Mouse (Mus musculus) T-helper 2 cell (primary cell): ENCODE measurements at regions not wholly inside any gene's neighbourhood (a gene's known extent, or its start where the extent isn't known, plus 50 kb on each side); places are given as distances from the start of the nearest gene placed in this dataset.

ENCODE experiments used
- in situ Hi-C: fragments of 300-600 bp; cut with MboI, MseI; formaldehyde crosslinking; loops from one replicate; pipeline ENCODE4 v1.15.1; 2025; ENCODE audit warnings: high pct_unique_total_duplicates

DNA sequence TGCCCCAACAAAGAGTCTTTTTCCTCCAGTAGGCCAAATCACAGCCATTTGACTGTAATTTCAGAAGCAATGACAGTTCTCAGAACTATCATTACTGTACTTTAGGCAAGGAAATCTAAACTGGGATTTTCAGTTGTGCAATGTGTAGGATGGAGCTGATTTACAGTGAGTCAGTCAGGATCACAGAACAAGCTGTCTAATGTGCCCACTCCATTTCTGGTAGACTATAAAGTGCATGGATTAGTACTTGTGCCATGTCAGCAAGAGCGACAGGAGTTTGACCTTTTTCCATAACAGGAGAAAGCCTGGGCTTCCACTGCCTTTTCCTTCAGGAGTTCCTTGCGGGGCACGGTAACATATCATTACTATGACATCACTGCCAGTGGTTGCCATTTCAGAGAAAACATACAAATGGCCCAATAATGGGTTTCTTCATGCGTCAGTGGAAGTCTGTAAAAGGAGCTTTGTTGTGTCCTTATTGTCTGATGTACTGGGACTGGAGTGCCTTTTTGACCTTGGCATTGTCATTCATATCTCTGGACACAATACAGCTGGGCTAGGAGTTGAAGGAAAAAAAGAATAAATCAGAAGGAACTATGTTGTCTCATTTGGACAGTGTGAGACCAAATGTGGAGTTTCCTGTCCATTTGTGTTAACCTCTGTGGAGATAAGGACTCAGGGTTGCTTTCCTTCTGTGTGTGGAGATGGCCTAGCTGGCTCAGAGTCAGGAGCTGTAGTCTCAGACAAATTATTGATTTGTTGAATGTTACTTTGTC, 271.5 kb upstream of the BC052040 start:
- in situ Hi-C loops, result no loop called here

GRCm38 (mm10) chr2:115318551-115318950, 263.0 kb upstream of the BC052040 start:
- in situ Hi-C loops, result no loop called here

DNA sequence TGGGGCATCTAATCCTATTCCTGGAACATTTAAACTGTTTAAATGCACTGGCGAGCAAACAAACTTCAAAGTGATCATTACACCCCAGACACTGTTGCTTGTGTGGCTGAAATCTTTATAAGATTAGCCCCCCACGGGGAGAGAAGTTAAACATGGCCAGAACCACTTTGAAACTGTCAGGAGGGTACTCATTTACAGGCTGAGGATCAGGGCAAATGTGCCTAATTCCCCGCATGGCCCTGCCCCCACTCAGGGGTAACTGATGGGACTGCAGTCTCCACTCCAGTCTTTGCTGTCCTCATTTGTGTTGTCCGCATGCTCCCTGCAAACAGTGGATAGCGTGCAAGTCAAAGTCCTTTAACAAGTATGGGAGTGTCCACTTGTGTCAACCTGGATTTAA, 258.9 kb upstream of the BC052040 start:
- in situ Hi-C loops, result no loop called here

- in situ Hi-C loops, result loop anchor here (5.0 kb wide), 1 partner anchor 1054 kb away; no protein-coding TSS in a partner anchor
Observed at GRCm38 (mm10) chr2:115326526-115326925, 255.0 kb upstream of the BC052040 start.

DNA sequence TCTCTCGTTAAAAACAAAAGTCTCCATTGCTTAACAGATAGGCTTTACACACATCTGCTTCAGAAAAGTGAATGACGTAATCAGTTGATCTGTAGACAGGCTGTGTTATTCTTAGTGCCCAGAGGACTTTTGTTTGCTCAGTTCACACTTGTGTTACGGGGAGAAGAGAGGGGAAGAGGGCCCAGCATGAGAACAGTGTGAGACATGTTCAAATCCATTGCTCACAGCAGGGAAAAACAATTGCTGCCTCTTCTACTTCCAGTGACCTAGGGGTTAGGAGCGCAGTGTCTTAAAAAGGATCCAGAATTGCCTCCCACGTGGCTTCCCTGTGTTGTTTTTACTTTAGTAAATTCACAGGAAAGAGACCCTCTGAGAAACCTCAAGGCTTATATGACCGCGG, 243.3 kb upstream of the BC052040 start:
- in situ Hi-C loops, result no loop called here

GRCm38 (mm10) chr2:115339034-115339433, 242.5 kb upstream of the BC052040 start:
- in situ Hi-C loops, result no loop called here

DNA sequence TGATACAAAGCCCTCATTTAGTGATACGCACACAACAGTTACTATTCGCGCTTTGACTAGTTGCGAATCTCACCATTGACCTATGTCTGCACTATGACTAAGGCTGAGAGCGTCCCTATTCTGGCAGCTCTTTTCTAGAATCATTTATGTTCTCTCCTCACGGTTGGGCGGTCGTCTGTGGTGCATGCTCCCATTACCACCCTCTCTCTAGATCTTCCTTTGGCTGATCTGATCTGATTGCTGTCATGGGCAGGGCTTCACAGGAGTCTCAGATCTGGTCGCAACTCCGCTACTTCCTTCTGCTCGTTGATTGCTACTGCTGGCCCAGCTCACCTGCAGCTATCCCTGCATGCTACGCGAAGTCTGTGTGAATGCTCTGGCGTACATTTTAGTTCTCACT, 239.2 kb upstream of the BC052040 start:
- in situ Hi-C loops, result no loop called here

DNA sequence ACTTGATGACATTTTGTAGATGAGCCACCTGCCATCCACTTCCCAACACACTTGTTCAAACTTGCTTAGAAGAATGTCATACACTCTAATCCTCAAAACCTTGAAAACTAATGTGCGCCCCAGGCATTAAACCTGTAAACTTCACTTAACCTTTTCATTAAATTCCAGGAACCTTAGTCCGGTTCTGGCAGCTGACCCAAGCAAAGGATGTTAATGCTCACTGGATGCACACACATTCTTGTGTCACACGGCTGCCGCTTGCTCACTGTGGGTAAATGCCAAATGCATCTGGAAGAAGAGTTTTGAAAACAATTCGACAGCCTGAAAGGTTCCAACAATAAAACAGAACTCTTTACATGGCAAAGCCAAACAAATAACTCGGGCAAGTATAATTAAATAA, 235.0 kb upstream of the BC052040 start:
- in situ Hi-C loops, result no loop called here

GRCm38 (mm10) chr2:115348263-115348662, 233.3 kb upstream of the BC052040 start:
- in situ Hi-C loops, result no loop called here

- in situ Hi-C loops, result no loop called here
Observed at GRCm38 (mm10) chr2:115371072-115371471, 210.4 kb upstream of the BC052040 start.

GRCm38 (mm10) chr2:115375336-115375735, 206.2 kb upstream of the BC052040 start:
- in situ Hi-C loops, result no loop called here

DNA sequence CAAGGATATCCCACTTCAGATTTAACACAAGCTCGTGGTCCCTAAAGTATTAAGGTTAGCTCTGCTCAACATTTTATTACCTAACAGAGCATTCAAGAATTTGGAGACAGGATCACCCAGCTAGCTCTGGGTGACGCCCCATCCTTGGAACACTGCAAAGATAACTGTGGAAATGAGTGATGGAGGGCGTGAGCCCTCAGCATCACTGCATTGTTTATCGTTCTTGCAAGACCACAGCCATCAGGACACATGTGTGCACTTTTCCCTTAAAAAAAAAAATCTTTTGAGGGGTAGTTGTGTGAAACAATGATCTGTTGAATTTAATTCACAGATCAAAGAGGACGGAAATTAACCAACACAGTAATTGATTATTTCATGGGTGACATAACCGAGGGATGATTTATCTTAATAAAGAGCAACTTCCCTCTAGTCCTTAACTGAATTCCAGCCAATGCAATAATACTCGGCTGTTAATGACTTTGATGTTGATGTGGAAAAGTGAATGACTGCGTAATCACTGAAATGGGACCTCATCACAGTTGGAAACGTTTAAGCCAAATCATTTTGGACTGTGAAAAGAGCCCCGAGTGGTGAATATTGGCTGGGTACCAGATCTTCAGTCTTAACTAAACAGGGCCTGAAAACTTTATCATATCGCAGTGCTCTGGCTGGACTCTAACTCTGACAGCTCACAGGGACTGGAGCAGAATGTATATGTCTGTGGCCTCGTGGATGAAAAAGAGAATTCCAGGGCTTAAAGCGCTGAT, 196.9 kb upstream of the BC052040 start:
- in situ Hi-C loops, result no loop called here

GRCm38 (mm10) chr2:115385207-115386168, 196.0 kb upstream of the BC052040 start:
- in situ Hi-C loops, result no loop called here

GRCm38 (mm10) chr2:115391575-115391974, 189.9 kb upstream of the BC052040 start:
- in situ Hi-C loops, result no loop called here

DNA sequence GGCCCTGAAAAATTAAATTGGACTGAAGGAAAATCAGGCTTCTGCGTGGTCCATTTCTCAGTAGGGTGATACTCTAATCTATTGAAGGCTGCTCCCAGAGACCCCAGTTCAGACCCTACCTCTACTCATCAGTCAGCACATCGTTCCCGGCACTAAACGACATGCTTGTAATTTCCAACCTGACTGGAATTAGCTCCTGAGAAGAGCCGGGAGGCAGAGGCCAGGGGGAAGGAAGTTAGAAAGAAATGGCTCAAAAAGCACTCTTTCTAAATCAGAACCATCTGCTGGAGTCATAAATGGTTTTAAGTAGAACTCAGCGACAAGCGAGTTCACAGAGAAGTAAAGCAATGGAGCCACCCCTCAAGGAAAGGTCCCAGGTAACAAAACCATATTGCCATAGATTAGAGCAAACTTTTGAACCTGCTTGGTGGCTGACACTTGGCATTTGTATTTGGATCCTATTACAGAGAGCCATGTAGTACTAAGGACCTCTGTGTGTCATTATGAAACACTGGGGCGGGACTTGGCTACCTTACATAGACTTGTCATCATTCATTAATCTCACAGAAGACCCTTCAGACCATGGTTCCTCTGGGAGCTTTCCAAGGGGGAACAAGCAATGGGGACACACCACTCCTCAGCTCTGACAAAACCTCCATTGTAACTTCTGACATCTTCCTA, 189.3 kb upstream of the BC052040 start:
- in situ Hi-C loops, result no loop called here

DNA sequence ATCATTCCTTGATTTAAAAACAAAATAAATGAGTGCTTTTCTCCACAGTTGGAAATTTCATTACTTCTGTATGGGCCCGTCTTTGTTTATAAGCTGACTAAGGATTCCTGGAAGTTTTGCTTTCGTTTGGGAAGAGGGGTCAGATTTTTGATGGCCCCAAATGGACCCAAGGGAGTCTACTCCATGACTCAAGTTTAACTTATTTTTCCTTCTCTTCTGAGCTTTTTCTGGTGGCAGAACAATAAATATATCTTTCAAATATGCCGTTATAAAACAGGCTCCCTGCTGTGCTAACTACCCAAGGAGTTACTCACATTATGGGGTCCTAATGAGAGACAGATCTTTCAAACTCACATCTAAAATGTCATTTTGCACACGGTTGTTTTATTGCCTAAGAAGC, 187.4 kb upstream of the BC052040 start:
- in situ Hi-C loops, result no loop called here

GRCm38 (mm10) chr2:115398550-115398949, 183.0 kb upstream of the BC052040 start:
- in situ Hi-C loops, result no loop called here

DNA sequence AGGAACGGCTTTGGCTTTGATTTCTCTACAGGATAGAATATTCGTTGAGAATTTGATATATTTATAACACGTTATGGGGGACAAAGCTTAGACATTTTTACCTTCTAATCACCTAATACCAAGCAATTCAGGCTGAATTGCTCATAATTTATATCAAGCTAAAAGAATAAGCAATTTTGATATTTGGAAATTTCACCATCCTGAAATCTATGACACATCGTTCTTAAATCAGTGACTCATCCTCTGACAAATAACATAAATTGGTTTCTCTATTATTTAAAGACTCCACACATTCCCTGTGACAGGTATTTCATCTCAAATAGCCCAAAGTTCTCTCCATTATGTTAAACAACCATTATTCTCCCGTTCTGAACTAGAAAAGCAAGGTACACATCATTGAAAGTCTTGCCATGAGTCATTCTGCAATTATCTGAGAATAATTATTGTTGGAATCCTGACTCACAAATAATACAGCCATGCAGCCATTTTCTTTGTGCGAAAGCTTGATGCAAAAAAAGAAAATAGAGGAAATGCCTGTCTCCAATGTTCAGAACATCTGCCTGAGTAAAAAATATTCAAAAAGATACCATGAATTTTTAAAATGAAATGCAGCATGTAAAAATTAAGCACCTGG, 182.3 kb upstream of the BC052040 start:
- in situ Hi-C loops, result no loop called here

- in situ Hi-C loops, result no loop called here
Observed at GRCm38 (mm10) chr2:115399987-115400550, 181.4 kb upstream of the BC052040 start.

DNA sequence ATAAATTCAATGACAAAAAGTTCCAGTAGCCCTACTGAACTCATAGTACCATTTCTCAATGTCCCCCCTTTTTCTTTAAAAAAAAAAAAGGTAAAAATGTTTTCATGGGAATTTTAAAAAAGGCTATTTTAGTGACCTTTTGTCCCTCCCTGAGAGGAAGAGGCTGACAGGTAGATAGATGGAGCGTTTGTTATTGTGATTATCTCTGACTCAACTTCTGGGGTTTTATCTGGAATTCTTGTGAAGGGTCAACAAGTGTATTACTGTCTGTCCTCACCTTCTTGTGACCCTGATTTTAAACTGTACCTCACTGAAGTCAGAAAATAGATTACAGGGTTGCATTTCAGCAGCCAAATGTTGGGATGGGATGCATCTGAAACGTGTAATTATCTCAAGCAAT, 179.3 kb upstream of the BC052040 start:
- in situ Hi-C loops, result no loop called here
